Mouse (Mus musculus): ENCODE measurements at regions not wholly inside any gene's neighbourhood (a gene's known extent, or its start where the extent isn't known, plus 50 kb on each side); places are given as distances from the start of the nearest gene placed in this dataset.

DNA sequence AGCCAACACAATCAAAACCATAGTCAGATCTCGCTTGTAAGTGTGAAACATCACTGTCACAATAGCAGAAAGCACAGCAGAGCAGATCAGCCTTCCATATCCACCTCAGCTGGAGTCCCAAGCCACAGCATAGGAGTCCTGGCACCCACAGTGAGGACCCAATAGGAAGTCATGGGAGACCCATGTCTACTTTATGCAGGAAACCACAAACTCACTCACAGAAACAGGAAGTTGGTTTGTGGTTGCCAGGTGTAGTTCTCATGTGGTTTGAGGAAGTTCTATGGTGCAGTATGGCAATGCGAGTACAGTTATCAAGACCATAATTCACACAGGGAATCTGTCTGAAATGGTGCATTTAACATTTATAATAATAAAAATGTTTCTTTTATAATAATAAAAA lies 77.6 kb upstream of the Kctd3 start:
- DNase-seq (ENCODE audit: low spot score), result no peak

DNA sequence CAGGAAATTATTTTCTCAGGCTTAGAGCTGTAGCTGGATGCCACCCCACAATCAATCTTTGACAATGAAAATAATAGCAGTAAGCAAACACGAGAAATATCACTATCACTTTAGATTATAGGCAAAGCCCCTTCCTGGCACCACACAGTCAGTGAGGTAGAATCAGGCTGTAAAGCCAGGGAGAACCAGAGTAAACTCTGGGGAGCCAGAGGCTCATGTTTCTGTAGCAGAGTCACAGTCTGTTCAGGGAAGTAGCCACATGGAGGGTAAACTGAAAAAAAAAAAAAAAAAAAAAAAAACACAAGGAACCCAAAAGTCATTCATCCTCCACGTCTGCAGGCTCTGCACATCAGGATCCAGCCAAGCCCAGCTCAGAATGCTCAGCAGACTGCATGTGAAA lies 73.6 kb upstream of the Kctd3 start:
- no peak for DNase-seq (ENCODE audit: low spot score)

DNA sequence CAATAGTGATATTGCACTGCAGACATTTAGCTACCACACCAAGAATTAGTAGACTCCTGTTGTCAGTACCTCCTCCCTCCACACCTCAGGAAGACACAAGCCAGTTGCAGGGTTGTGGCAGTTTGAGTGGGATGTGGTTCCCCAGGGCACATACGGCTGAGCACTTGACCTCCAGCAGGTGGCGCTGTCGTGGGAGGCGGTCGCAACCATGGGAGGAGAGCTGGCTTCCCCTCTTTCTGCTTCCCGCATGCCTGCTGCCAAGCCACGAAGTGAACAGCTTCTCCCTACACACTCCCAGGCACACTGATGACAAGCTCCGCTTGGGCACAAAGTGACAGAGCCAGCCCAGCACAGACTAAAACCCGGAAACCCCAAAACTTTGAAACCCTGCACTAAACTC lies 73.2 kb upstream of the Kctd3 start:
- peak; percentile 28 for DNase-seq (ENCODE audit: low spot score)

DNA sequence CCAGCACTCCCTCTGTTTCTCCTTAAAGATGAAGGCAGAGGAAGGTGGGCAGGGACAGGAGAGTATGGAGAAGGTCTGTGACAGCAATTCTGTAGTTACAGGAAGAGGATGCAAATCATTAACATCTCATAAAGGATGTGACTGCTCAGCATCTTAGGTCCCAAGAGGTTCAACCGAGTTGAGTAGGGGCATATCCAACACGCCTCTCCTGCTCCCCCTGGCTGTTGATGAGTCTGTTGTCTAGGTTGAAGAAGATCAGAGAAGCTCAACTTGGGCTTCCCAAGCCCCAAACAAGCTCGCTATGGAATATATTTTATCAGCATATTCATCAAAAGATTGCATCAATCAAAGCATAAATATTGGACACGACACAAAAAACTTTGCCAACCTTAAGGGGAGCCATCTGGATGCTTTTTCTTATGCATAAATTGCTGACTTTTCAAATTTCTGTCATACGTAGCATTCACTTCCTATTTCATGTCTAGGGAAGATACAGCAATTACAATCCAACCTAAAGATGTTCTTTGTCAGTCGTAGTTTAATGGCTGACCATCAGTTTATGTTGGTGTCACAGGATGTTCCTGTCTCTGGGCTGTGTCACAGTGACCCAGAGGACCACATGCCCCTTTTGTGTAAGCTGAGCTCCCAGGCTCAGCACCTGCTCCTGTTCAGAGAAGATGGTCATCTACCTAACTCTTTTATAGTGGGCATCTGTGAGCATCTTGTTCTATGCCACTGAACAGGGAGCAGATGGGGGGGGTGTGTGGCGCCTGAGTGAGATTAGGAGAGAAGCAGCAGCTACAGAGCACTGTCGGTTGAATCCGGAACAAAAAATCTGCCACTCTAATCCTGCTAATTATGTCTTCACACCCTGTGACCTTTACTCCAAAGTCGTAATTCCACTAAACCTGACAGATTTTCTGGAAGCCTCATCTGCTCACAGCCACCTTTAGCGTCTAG lies 72.1 kb upstream of the Kctd3 start:
- no peak for DNase-seq (ENCODE audit: low spot score)

DNA sequence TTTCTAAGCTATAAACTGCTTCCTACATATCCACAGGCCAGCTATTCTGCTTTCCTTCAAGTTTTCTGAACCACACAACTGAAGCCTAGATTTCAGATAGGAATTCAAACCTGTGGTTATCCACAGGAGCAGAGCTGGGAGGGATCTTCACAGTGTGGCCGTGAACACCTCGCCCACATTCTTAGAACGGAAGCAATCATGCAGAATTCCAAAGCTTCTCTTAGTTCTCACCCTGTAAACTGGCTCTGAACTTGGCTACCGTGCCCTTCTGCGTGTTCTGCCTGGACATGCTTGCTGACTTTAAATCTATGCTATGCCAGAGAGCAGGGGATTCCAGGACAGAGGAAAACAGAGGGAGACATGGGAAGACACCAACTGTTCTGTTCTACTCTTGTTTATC lies 70.2 kb upstream of the Kctd3 start:
- no peak for DNase-seq (ENCODE audit: low spot score)

DNA sequence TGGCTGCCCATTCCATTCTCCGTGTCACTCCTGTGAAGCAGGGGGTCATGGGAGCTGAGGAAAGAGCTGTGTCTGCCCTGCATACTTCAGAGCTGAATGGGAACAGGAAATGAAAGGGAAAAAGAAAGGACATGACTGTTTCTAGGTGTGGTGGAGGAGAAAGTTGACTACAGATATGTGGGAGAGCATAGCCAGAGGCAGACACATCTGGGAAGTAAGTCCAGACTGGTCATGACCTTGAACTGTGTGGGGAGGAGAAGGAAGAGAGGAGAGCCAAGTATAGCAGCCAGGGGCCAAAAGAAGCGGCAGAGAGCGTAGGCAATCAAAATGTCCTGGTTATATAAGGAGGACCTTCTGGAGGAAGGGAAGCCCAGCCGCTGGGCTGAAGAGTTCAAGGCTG lies 68.6 kb upstream of the Kctd3 start:
- no peak for DNase-seq (ENCODE audit: low spot score)

DNA sequence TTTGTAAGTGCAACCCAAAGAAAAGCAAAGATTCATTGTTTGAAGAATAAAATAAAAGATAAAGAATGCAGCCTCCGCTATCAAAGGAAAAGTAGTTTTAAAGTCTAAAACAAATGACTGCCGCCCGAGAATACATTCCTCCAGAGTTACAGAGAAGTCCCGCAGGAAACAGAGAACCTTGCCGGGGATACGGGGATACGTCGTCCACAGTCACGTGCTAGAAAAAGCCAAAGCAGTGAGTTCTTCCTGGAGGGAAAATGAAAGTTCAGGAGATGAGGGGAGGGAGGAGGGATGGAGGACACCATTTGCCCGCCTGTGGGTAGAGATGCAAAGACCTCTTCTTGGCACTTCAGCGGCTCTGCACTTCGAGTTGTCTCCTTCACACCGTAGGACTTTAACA lies 68.0 kb upstream of the Kctd3 start:
- DNase-seq (ENCODE audit: low spot score), result no peak

DNA sequence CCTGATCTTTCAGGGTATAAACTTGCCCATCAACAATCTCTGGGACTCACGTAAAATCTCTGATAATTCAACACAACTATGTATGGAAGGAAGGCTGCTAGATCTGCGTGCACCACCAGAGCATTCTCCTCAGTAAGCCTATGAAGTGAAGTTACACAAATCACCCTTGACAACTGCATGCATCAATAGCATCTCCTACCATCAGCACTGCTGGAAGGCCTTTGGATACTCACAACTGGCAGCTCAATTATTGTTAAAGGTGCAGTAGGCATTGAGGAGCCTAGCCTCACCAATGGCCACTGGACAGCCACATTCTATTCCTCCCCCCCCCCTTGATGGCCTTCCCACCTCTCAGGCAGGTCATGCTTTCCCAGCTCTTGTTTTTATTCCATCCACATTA lies 64.9 kb upstream of the Kctd3 start:
- DNase-seq (ENCODE audit: low spot score), result no peak

DNA sequence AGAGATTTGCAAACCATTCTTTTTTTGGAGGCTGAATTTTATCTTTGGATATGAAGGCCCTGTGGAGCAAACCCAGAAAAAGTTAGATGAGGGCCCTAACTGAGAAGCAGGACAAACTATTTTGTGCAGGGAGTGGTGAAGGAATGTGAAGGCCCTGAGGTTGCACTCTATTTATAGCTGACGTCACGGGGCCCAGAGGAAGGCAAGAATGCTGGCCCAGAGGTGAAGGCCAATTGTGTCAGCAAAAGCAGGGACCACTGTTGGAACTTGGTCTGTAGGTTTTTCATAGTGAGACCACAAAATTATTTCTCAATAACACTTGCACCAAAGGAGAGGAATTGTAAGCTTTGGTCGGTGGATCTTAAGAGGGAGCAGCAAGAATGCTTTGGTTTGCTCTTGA lies 60.6 kb upstream of the Kctd3 start:
- no peak for DNase-seq (ENCODE audit: low spot score)

DNA sequence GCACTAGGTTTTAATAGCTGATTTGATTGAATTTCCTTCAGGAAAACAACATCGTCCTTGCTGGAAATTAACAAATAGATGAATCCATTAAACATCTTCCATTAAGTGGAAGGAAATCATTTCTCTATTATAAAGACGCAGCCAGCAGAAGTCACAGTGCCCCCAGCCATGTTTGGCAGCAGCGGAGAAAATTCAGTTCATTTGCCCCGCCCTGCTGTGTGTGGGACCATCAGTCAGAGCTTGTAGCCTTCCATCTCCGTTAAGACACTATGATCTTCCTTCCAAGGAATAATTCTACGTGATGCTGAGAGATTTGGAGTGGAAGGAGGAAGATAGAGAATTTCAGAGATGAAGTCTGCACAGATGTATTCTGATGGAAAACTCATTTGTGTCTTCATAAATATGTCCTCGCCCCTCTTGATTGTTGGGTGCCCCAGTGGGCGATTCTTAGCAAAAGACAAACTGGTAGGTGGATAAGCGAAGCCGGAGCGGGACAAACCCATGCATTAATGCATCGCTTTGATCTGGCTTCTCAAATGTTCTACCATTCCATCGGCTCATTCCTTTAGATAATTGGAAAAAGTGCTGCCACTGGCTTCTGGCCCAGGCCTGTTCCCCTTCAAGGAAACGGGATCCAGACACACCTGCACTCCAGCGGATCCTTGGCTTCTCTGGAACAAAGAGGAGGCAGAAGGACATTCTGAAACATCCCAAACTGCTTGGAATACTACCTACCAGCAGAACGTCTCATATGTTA lies 59.7 kb upstream of the Kctd3 start:
- DNase-seq (ENCODE audit: low spot score), result no peak

DNA sequence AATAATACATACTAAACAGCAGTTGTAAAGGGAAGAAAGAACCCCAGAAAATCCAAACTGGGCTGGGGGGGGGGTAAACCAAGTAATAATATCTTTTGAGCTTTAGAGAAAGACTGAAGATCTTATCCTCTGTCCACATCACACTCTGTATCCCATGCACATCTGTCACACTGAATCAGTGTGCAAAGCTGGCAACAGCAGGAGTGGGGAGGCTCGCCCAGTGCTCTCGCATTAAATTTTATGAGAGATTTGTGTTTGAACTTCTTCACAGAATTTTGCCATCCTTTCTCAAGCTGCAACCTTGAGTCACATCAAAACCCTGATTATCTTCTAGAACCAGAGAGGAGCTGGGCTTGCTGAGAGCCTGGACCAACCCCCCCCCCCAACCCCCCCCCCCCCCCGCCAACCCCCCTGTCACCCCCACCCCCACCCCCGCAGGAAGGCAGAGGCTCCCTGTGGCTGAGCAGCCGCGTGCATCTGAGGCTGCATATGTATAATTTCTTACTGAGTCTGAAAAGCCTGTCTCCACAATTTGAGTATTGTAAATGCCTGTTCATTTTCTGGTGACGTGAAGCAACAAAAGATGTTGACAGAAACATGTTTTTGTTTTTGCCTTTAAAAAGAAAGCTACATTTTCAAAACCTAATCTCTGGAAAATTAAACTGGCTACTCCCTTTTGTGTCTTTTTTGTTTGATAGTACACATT lies 59.0 kb upstream of the Kctd3 start:
- DNase-seq (ENCODE audit: low spot score), result no peak

DNA sequence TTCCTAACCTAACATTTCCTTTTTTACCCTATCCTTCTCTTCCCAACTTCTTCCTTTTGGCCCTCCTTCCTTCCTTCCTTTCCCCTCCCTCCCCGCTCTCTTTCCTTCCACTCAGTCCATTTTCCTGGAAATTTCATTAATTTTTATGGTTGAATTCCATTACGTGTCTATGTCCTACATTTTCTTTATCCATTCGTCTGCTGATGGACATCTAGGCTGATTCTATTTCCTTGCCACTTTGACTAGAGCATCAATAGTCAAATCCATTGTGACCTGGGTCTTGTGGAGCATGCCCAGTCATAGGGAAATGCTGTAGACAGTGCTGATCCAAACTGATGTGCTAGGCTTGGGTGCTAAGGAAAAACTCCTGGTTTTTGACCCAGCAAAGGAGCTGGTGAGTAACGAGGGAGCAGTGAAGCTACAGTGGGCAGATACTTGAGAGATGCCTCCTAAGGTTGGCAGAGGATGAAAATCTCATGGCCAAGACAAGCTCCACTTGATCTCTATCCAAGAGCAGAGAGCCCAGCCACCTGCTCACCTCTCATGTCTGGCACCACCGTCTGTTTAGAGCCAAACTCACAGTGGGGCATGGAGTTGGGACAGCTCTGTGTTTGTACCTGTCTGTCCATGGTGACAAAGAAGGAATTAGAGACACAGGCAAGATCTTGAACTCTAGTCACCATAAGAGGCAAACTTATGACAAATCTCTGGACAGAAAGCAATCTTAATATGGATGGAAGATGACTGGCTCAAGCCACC lies 57.7 kb upstream of the Kctd3 start:
- no peak for DNase-seq (ENCODE audit: low spot score)

DNA sequence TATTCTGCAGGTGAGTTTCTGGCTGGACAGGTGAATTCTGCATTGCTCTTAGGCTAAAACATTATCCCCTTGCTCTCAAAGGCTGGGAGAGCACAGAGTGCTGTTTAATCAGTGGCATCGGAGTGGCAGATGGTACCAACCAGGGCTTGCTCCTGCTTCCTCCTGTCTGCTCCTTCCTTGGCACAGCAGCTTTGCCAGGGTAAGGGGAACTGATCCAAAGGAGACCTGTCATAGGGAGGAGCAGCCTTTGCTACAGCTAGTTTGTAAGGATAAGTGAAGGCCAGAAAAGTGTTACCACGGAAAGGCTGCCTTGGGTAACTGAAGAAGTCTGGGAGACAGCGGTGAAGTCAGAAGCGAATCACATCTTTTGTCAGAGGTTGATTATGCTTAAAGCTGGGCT lies 57.0 kb upstream of the Kctd3 start:
- no peak for DNase-seq (ENCODE audit: low spot score)

DNA sequence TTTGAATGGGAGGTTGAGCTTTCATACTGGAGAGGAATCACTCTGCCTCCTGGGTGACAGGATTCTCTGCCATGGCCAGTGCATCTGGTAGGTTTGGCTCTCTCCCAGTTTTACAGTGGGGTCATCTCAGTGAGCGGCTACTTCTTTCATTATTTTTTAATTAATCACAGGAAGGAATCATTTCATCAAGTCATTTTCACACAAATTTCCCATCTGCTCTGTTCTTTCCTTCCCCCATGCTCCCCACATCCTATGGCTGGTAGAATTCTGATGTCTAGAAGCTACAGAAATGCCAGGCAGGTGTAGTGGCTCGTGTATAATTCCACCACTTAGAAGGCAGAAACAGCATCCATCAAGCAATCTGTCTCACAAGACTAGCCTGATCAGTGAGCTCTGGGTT lies 56.1 kb upstream of the Kctd3 start:
- no peak for DNase-seq (ENCODE audit: low spot score)

DNA sequence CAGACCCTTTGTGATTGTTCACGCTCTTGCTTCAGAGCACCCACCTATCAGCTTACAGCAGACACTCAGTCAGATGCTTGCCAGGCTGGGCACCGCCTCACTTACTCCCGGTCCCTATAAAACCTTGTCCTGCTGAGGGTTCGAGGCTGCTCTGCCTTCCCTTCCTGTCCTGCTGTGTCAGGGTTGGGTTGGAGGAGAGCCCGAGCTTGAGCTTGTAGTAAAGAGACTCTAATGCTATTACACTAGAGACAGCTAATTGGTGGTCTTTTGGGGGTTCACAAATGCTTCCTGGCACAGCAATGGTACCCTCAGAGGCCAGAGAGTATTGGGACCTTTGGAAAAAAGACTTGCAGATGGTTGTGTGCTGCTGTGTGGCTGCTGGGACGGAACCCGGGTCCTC lies 55.6 kb upstream of the Kctd3 start:
- no peak for DNase-seq (ENCODE audit: low spot score)
